Comparison of ENCODE assay signal across 22 mouse cellular contexts in the genomic region with DNA sequence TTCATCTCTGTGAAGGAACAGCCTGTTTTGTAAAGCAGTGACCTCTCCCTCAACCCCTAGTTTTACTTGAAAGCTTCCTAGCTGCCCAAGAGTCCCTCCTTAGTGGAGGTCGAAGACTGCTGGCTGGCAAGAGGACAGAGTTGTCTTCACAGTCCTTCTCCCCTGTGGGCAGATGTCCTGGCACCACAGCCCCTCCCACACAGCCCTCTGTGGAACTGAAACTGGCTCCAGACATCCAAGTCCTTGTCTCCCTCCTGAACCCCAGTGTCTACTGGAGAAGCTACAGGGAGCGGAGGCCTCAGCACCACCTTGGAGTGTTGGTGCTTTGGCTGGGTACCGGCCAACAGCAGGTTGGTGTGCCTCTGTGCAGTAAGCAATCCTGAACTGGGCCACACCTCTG. TPM values are rescaled to one million over a fixed set of nuclear protein-coding genes. Genes with fewer than 3 reads are reported as not detected.
DNase-seq lines count a peak whose midpoint lies in the region; ATAC-seq and TF ChIP-seq lines count a peak whose summit lies in the region.
"Had no signal": no experiment of that assay in that cellular context is flagged by ENCODE, and none has a peak within 500 bp of the region (broad histone marks: within the 10 kb centered on the region; RNA-seq: fewer than 3 reads in every experiment).

No protein-coding gene starts in this region.

- no peak overlapping the region for H3K9ac ChIP-seq in midbrain, embryonic 15.5 days
- no peak overlapping the region for H3K9ac ChIP-seq in midbrain, embryonic 13.5 days (replicated peaks)
- H3K9ac ChIP-seq: forebrain, embryonic 15.5 days; heart, embryonic 13.5 days; hindbrain, embryonic 12.5 days had no signal

- ATAC-seq in cerebellum, adult (ENCODE audit: insufficient number of reproducible peaks, low FRiP score, low TSS enrichment): 0 out of 2 replicates have a peak, but pooled peaks have one; percentile 21
- ATAC-seq in midbrain, embryonic 15.5 days (replicated peaks): 0 out of 2 replicates have a peak, but pooled peaks have one; percentile 12
- ATAC-seq in midbrain, embryonic 13.5 days: no peak
- peak; percentile 41 for ATAC-seq in megakaryocyte, adult 5-6 weeks (ENCODE audit: poor library complexity, severe bottlenecking)
- ATAC-seq: CD4-positive, CD25-positive, alpha-beta regulatory T cell, adult 4 months; forebrain, embryonic 15.5 days had no signal

- TF ChIP-seq CTCF in layer of hippocampus, adult 2 months (conservative IDR thresholded peaks at IDR 0.05): no peak

- H3K4me2 ChIP-seq in midbrain, embryonic 15.5 days: no peak overlapping the region
- no peak overlapping the region for H3K4me2 ChIP-seq in midbrain, embryonic 13.5 days (replicated peaks)
- H3K4me2 ChIP-seq: forebrain, embryonic 15.5 days; heart, embryonic 13.5 days; hindbrain, embryonic 12.5 days had no signal

- H3K36me3 ChIP-seq in midbrain, embryonic 15.5 days (replicated peaks): no peaks in the 10 kb centered on the region
- H3K36me3 ChIP-seq in midbrain, embryonic 13.5 days: no peaks in the 10 kb centered on the region
- H3K36me3 ChIP-seq: embryonic facial prominence, embryonic 10.5 days; forebrain, embryonic 15.5 days; G1E; heart, embryonic 13.5 days; hindbrain, embryonic 12.5 days had no signal

- no peaks in the 10 kb centered on the region for H3K4me1 ChIP-seq in midbrain, embryonic 15.5 days
- peaks cover 7% of the 10 kb centered on the region for H3K4me1 ChIP-seq in midbrain, embryonic 13.5 days (replicated peaks)

- H3K27me3 ChIP-seq in midbrain, embryonic 15.5 days (replicated peaks): no peaks in the 10 kb centered on the region
- no peaks in the 10 kb centered on the region for H3K27me3 ChIP-seq in midbrain, embryonic 13.5 days
- H3K27me3 ChIP-seq: forebrain, embryonic 15.5 days; heart, embryonic 13.5 days; hindbrain, embryonic 12.5 days had no signal

- WGBS in midbrain, embryonic 15.5 days: 83% methylated on average over 3 of the region's 3 CpGs
- WGBS in midbrain, embryonic 13.5 days: 74% methylated on average over 3 of the region's 3 CpGs

- H3K4me3 ChIP-seq in layer of hippocampus, adult 2 months: no peak overlapping the region
- no peak overlapping the region for H3K4me3 ChIP-seq in midbrain, embryonic 15.5 days
- H3K4me3 ChIP-seq in midbrain, embryonic 13.5 days (replicated peaks): no peak overlapping the region
- H3K4me3 ChIP-seq: embryonic facial prominence, embryonic 10.5 days; forebrain, embryonic 15.5 days; heart, embryonic 13.5 days; hindbrain, embryonic 12.5 days had no signal

- peak overlapping the region; percentile 14; the same call in 1 of the 2 replicates for H3K27ac ChIP-seq in layer of hippocampus, adult 2 months
- H3K27ac ChIP-seq in midbrain, embryonic 15.5 days: no peak overlapping the region
- H3K27ac ChIP-seq in midbrain, embryonic 13.5 days: no peak overlapping the region
- H3K27ac ChIP-seq: forebrain, embryonic 15.5 days; heart, embryonic 13.5 days; hindbrain, embryonic 12.5 days had no signal

- no peaks in the 10 kb centered on the region for H3K9me3 ChIP-seq in midbrain, embryonic 15.5 days
- H3K9me3 ChIP-seq in midbrain, embryonic 13.5 days: no peaks in the 10 kb centered on the region
- H3K9me3 ChIP-seq: embryonic facial prominence, embryonic 10.5 days; forebrain, embryonic 15.5 days; G1E; heart, embryonic 13.5 days; hindbrain, embryonic 12.5 days had no signal

- DNase-seq in cerebellum, postnatal 25 days: no peak
- no peak for DNase-seq in layer of hippocampus, adult 2 months (ENCODE audit: low spot score in 2 of 2)
- DNase-seq in layer of hippocampus, postnatal 36 days: no peak
- no peak for DNase-seq in thymus, postnatal 14 days
- DNase-seq: adrenal gland, adult 8-10 months; adrenal gland, postnatal 36 days; B cell, adult 2 months; cerebellum, adult 11-12 months; cerebellum, adult 9-10 months; cerebellum, postnatal 36 days; gastrocnemius, postnatal 14 days; heart, postnatal 36 days had no signal

RNA-seq across cellular contexts. Expression of a gene that starts 26.3 kb away (rescaled TPM):
- 10 to 100 TPM; 33.4 to 37.1 TPM for total RNA-seq in layer of hippocampus, adult 2 months (2021)
- 10 to 100 TPM; 29.7 to 30.6 TPM for total RNA-seq in layer of hippocampus, postnatal 36 days (2021)
- 40.4 and 42.5 TPM in 2 replicates for polyA plus RNA-seq in midbrain, embryonic 15.5 days (2015; fragmentation: Nextera tagmentation; extraction: Ambion mirVana)
- polyA plus RNA-seq in midbrain, embryonic 13.5 days (2015; fragmentation: Nextera tagmentation; extraction: Ambion mirVana): 35.9 and 36.2 TPM in 2 replicates
- total RNA-seq in megakaryocyte, adult 5-6 weeks (2015): 22.8 TPM in 2 replicates
- total RNA-seq in megakaryocyte, adult 5-6 weeks (2017): 104 TPM in 2 replicates

RNA-seq across cellular contexts. Expression of a gene that starts 59.4 kb away (rescaled TPM):
- total RNA-seq in layer of hippocampus, adult 2 months (2021): 100 to 1,000 TPM; 160 to 165 TPM
- 100 to 1,000 TPM; 159 to 169 TPM for total RNA-seq in layer of hippocampus, postnatal 36 days (2021)
- polyA plus RNA-seq in midbrain, embryonic 15.5 days (2015; fragmentation: Nextera tagmentation; extraction: Ambion mirVana): 697 and 723 TPM in 2 replicates
- polyA plus RNA-seq in midbrain, embryonic 13.5 days (2015; fragmentation: Nextera tagmentation; extraction: Ambion mirVana): 478 and 520 TPM in 2 replicates
- total RNA-seq in megakaryocyte, adult 5-6 weeks (2015): not detected in 2 replicates
- 0.16 and 0.40 TPM in 2 replicates for total RNA-seq in megakaryocyte, adult 5-6 weeks (2017)
- polyA plus RNA-seq: G1E had no signal

Comparison
In these comparisons a context has a peak if more than half of its experiments do, and no peak if none do; other contexts are left out.
1. RNA of a gene that starts 59.4 kb away (total RNA-seq): 159 to 169 TPM in layer of hippocampus, postnatal 36 days and 160 to 165 TPM in layer of hippocampus, adult 2 months; 0.16 to 0.40 TPM in megakaryocyte, adult 5-6 weeks; every median in the first group is over 100 times any median in the second.